Mouse (Mus musculus) adrenal gland (tissue): ENCODE data around the gene Kifap3.

ENCODE experiments used
- intact Hi-C: fragments of 180-260 bp; cut with DNase I; formaldehyde crosslinking; loops from one replicate; pipeline ENCODE4 v1.15.1; 2025

Gene Kifap3

GRCm38 (mm10) chr1:163893294-163893693 lies 113.9 kb downstream of the Kifap3 start:
- intact Hi-C loops, result no loop called here

DNA sequence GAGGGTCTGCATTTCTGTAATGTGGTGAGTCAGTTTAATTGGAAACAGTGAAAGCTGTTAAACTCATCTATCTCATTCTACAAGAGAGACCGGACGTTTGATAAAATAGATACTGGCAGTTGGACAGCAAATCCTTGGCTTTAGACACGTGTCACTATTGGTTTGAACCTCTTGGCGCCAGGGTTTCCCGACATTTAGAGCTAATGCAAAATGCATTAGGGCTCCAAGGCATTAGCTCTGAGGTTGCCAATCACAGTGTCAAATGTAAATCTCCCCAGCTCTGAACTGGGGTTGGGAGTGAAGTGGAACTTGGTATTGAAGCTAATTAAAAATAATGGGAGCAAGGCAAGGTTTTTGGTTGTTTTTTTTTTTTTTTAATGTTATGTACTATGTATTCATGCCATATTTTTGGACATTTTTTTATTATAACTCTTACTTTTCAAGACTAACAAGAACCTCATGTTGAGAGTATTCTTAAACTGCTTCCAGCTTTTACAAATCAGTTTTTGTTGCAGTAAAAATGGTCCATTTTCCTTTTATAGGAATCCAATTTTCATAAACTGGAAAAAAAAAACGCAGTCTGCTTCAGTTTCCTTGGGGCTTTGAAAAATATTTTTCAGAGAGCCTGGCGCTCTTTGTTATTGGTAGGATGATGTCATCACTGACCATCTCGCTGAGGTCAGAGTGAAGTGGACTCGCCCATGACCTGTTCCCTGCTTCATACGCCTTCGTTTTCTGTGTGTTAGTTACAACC lies 114.6 kb downstream of the Kifap3 start:
- intact Hi-C loops, result no loop called here

GRCm38 (mm10) chr1:163898291-163898764 lies 118.9 kb downstream of the Kifap3 start:
- intact Hi-C loops, result no loop called here

DNA sequence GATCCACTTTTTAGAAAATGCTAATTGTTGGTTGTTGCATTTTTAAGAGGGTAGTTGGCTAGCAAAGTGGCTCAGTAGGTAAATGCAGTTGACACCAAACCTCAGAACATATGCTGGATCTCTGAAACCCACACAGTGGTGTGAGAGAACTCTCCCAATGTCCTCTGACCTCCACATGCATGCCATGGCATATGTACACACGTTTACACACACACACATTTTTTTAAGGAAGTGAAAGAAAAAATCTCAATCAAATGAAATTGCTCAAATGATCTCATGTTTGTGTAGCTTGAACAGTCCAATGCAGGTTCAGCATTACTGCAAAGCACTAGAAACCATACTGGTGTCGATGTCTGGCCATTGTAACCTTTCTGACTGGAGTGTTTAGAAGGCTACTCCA lies 120.2 kb downstream of the Kifap3 start:
- intact Hi-C loops, result no loop called here

- intact Hi-C loops, result no loop called here
These were observed 120.8 kb downstream of the Kifap3 start for GRCm38 (mm10) chr1:163900168-163900567.

DNA sequence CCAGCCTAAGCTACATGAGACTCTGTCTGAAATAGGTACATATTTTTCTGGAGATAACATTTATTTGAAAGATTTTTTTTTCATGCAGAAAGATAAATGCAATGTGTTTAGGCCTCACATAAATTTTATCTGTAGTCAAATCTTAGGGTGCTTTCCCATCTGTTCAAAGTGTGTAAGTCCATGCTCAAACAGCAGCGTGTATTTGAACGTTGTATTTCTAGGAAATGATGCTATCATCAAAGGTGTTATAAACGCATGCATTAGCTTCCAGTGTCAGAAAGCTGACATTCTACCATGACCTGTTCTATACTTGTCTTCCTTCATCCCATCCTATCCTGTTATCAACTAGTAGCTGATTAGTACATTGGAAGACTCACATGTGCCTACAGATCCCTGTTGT lies 124.0 kb downstream of the Kifap3 start:
- intact Hi-C loops, result no loop called here

- intact Hi-C loops, result no loop called here
These were observed 127.8 kb downstream of the Kifap3 start for GRCm38 (mm10) chr1:163907007-163907811.

DNA sequence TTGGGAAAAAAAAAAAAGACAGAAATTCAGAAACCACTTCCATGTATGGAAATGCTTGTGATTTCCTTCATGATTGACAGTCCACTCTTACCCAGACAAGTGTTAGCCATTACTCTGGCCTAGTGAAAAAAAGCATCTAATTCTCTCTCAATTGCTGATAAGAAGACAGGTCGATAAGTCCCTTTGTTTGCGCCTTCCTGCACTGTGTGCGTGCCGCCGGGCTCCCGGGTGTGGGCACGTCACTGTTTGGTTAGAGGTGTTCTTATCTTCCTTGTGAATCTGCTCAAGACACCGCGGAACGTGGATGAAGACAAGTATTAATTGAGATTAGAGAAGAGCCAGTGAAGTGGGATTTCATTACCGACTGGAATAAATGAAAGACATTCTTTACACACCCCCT lies 129.0 kb downstream of the Kifap3 start:
- intact Hi-C loops, result no loop called here

DNA sequence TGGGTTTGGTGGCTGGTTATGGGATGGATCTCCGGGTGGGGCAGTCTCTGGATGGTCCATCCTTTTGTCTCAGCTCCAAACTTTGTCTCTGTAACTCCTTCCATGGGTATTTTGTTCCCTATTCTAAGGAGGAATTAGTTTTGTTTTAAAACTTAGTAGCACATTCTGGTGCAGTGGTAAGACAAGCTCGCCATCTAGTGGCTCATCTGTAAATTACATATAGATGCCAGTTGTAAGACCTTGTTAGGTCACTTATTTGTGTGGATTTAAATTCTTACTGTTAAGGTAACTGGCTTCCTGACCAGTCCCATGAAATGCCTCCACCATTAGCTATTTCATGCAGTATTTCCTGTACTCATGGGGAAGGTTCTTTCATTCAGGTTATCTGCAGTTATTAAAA lies 131.0 kb downstream of the Kifap3 start:
- intact Hi-C loops, result loop anchor here (2.0 kb wide), 2 partner anchors 76 to 760 kb away; no protein-coding TSS in a partner anchor

DNA sequence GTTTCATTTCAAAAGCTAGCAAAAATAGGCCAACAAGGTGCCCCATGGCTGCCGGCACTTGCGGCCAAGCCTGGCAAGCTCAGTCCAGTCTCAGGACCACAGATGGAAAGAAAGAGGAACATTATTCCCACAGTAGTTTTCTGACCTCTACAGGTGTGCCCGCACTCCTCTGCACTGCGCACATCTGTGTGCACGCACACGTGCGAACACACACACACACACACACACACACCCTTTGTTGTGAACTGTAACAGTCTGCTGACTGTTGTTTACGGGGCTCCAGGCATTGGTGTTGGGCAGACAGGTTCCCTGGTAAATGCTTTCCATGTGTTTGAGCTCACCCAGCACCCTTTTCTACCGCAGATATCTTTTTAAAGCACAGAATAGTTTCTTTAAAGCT lies 131.4 kb downstream of the Kifap3 start:
- intact Hi-C loops, result loop anchor here (2.0 kb wide), 2 partner anchors 76 to 760 kb away; no protein-coding TSS in a partner anchor

- intact Hi-C loops, result loop anchor here (2.0 kb wide), 2 partner anchors 77 to 761 kb away; no protein-coding TSS in a partner anchor
These were observed 132.6 kb downstream of the Kifap3 start for GRCm38 (mm10) chr1:163911981-163912380.

- intact Hi-C loops, result no loop called here
These were observed 138.2 kb downstream of the Kifap3 start for GRCm38 (mm10) chr1:163917349-163918160.

- intact Hi-C loops, result no loop called here
These were observed 144.7 kb downstream of the Kifap3 start for GRCm38 (mm10) chr1:163924093-163924492.

DNA sequence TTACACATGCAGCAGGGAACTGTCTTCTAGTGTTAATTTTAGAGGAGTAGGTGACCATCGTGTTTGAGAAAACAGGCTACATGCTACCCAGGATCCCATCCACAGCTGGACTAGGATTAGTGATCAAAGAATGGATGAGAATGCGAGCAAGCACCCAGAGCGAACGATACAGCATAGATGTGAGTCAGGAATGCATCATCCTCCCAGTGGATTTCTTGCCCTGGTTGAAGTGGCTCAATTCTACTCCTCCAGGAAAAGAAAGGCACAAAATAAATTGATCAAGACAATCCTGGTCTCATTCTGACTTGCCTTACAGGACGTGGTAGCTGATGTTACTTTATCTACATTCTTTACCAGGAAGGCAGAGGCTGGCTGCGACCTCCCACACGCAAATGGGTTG lies 149.5 kb downstream of the Kifap3 start, which contains the start of gene Scyl3:
Gene Scyl3, plus strand, starts transcription at position 255 of the 400 bp plus-strand sequence.
- intact Hi-C loops, result no loop called here

DNA sequence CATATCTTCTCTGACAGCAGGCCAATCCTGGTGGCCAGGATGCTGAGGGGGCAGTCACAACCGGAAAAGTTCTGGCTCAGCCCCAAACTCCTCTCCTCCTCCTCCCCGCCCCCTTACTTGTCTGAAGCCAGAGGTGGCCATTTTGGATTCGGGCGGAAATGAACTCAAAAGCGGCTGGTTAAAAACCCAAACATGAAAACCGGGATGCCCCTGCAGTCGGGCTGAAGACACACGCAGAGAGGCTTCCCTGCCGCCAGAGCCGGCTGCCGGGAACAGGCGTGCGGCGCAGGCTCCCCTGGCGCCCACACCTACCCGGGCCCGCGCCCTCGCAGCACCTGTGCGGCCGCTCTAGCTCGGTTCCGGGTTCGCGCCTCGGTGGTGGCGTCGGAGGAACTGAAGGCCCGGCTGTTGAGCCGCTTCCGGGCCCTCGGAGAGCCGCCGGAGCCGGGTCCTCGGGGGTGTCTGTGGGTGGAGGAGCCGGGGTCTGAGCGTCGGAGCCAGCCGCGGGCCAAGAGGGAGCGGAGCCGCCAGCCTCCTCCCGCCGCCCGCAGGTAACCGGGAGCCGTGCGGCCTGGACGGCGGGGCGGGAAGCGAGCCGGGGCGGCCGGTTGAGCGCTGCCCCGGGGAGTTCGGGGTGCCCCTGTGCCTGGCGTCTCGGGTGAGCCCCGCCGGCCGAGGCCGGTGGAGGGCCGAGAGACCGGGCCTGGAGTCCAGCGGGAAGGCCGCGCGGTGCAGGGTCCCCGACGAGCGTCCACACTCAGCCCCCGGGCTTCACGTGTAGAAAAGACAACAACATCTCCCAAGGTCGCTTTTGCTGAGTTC lies 150.5 kb downstream of the Kifap3 start:
- intact Hi-C loops, result no loop called here

DNA sequence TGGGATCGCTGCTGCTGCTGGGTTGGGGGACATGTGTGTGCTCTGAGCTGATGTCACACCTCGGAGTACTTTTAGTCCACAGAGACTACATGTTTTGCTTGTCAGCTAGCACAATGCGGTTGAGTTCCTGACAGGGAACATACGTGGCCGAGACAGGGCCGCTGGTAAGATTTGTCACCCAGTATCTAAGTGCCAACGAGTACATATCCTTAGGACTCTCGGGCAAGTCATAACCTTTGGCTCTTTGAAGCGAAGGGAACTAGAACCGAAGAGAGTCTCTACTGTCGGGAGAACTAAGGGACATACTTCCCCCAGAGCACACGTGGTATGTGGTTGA lies 151.0 kb downstream of the Kifap3 start:
- intact Hi-C loops, result no loop called here

DNA sequence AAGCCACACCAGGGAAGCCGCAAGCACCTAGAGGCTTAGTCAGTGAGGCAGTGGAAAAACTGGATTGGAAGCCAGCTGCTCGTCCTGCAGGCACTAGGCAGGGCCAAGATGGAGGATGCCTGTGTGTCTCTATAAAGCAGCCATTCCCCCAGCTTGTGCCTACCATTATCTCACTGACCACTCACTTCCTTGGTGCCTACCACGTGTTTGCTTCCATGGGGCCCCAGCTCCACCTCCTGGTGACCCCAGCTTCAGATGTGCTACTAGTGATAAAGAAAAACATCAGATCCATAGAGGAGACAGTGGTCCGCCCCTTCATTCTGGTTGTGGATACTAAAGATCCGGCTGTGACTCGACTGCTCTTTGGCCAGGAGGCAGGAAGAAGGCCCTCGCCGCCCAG lies 152.4 kb downstream of the Kifap3 start:
- intact Hi-C loops, result no loop called here

DNA sequence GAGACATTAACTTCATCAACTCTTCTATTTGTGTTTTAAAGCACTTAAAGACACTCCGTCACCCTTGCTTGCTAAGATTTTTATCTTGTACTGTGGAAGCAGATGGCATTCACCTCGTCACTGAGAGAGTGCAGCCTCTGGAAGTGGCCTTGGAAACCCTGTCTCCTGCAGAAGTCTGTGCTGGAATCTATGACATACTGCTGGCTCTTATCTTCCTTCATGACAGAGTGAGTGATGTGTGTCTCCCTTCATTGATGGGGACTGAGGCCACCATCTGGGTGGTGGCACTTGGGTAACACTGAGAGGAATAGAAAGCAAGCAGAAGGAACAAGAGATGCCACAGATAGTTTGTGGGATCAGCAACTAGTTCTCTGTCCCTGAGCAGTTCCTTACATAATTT lies 155.2 kb downstream of the Kifap3 start:
- intact Hi-C loops, result no loop called here

- intact Hi-C loops, result no loop called here
These were observed 162.7 kb downstream of the Kifap3 start for GRCm38 (mm10) chr1:163942056-163942455.

GRCm38 (mm10) chr1:163953396-163953795 lies 174.0 kb downstream of the Kifap3 start:
- intact Hi-C loops, result no loop called here

GRCm38 (mm10) chr1:163958036-163958435 lies 178.7 kb downstream of the Kifap3 start:
- intact Hi-C loops, result no loop called here
